Mouse (Mus musculus) ES-Bruce4 (cell line): ENCODE measurements around the gene Smoc1. TPM values are rescaled to one million over a fixed set of nuclear protein-coding genes. Genes with fewer than 3 reads are reported as not detected.

Experiments used
- H3K27ac ChIP-seq: 2 replicates; pipeline ENCODE4 v1.5.1; 2012; ENCODE audit warnings: low read length, inconsistent platforms; ENCODE audit not compliant: insufficient read depth
- H3K27me3 ChIP-seq: 2 replicates; pipeline ENCODE4 v1.6.1; 2012; ENCODE audit warnings: mild to moderate bottlenecking, low read length, inconsistent platforms; ENCODE audit not compliant: control insufficient read depth, poor library complexity, insufficient read depth, severe bottlenecking
- H3K36me3 ChIP-seq: 2 replicates; pipeline ENCODE4 v1.6.1; 2012; ENCODE audit warnings: inconsistent platforms, mild to moderate bottlenecking, low read length, moderate library complexity; ENCODE audit not compliant: control insufficient read depth, poor library complexity, insufficient read depth, severe bottlenecking
- H3K4me1 ChIP-seq: one replicate; pipeline ENCODE4 v1.8.1; 2011; ENCODE audit warnings: low read length; ENCODE audit not compliant: control insufficient read depth, insufficient read depth
- H3K4me3 ChIP-seq: 2 replicates; pipeline ENCODE4 v1.5.1; 2011; ENCODE audit warnings: low read depth, mild to moderate bottlenecking, low read length
- H3K9ac ChIP-seq: 2 replicates; pipeline ENCODE4 v1.6.1; 2012; ENCODE audit warnings: low read depth, mild to moderate bottlenecking, inconsistent platforms; ENCODE audit not compliant: poor library complexity, severe bottlenecking
- H3K9me3 ChIP-seq: replicated peaks from 2 replicates; pipeline ENCODE4 v1.6.1; 2012; ENCODE audit warnings: mild to moderate bottlenecking, low read length, inconsistent platforms; ENCODE audit not compliant: control insufficient read depth, poor library complexity, insufficient read depth, severe bottlenecking
- CTCF ChIP-seq: IDR thresholded peaks from one replicate; pipeline ENCODE4 v1.8.1; 2011; ENCODE audit warnings: low read depth, low read length
- EP300 ChIP-seq: IDR thresholded peaks from 2 replicates; pipeline ENCODE4 v1.6.1; 2011; ENCODE audit warnings: low read depth, low read length; ENCODE audit not compliant: insufficient read depth
- POLR2A ChIP-seq: IDR thresholded peaks from one replicate; pipeline ENCODE4 v1.8.1; 2011; ENCODE audit warnings: low read length; ENCODE audit not compliant: insufficient read depth
- polyA plus RNA-seq: library from polyadenylated mRNA; stranded (reverse); fragments of >200 nt; gene quantifications from 2 replicates; pipeline ENCODE4 v1.2.4, GENCODE M21; 2011; ENCODE audit warnings: low read depth; ENCODE audit not compliant: missing spikeins, insufficient read depth, insufficient read length

Gene Smoc1
- polyA plus RNA-seq, 1 experiment, result 6.7 TPM

GRCm38 (mm10) chr12:81058561-81058960, 32.0 kb downstream of the Smoc1 start:
- no peak overlapping the region for H3K9ac ChIP-seq
- no peaks in the 10 kb centered on the region for H3K36me3 ChIP-seq
- H3K9me3 ChIP-seq, result no peaks in the 10 kb centered on the region
- H3K4me3 ChIP-seq, result no peak overlapping the region
- H3K4me1 ChIP-seq, result no peaks in the 10 kb centered on the region
- no peak overlapping the region for H3K27ac ChIP-seq
- TF ChIP-seq EP300 (no peak), POLR2A (no peak), CTCF (no peak)
- H3K27me3 ChIP-seq, result no peaks in the 10 kb centered on the region

DNA sequence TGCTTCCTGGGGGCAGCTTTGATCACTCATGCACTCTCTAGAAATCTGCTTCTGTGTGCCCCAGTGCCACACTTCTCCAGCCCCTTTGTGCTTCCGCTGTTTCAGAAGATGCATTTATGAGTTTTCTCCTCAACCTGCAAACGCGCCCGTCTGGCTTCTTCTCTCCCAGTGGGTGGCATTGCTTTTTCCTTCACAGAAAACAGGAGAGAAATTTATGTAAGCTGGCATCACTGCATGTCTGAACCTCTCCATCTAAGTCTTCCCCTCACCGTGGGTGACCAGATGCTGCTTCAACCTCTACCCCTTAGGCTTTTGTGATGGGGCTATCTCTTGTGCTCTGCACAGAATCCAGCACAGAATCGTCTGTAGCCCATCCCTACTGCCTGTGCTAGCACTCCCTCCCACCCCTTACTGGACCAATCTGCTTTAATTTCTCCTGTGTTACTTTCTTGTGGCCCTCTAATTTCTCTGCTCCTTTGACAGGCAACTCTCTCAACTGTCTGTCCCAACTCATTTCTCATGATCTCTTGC, 35.3 kb downstream of the Smoc1 start:
- Histone ChIP-seq H3K9me3 (no peaks in the 10 kb centered on the region), H3K4me1 (no peaks in the 10 kb centered on the region), H3K4me3 (no peak overlapping the region), H3K27me3 (no peaks in the 10 kb centered on the region), H3K36me3 (no peaks in the 10 kb centered on the region), H3K27ac (no peak overlapping the region), H3K9ac (no peak overlapping the region)
- TF ChIP-seq CTCF, result no peak

DNA sequence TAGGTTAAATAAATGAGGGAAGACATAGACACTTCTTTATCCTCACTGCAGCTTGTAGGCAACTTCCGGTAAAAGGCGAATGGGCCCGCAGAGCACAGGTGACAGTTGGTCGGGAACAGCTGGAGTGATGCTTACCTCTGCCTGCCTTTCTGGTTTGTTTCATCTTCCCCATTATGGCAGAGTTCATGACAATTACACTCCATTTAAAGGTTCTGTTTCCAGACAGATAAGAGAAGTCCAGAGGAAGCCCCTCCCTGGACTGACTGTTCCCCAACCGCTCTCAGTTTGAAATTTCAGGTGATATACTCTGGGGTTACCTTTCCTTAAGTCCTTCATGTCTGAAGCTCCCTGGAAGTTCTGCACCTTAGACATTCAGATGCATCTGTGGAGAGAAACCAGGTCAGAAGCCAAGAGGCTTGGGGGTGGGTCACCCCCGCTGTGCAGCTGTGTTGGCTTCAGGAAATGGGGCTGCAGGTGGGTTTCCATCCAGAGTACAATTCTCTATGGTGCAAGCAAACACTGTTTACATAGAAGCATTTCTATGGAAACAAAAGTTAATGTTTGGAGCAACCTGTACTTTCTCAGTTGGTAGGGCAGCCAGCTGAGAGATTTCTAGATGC, 36.8 kb downstream of the Smoc1 start:
- Histone ChIP-seq H3K36me3 (no peaks in the 10 kb centered on the region), H3K9me3 (no peaks in the 10 kb centered on the region), H3K27ac (no peak overlapping the region), H3K4me1 (no peaks in the 10 kb centered on the region), H3K27me3 (no peaks in the 10 kb centered on the region), H3K4me3 (no peak overlapping the region), H3K9ac (no peak overlapping the region)
- TF ChIP-seq POLR2A (no peak), CTCF (no peak), EP300 (no peak)

DNA sequence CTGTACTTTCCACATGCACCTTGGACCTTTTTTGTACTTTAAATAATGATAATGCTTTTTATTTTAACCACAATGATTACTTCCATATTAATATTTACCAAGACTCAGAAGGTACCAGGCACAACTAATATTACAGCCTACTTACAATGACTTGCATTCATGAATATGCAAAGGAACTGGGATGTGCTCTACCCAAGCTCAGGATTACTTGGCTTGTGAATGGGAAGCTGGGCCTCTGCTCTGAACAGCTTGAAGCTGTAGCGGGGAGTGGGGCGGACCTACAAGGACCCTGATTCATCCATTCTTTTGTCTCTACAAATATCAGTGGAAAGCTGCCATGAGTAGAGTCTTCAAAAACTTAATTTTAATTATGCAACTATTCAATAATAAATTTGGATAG, 47.5 kb downstream of the Smoc1 start:
- Histone ChIP-seq H3K9ac (no peak overlapping the region), H3K4me1 (no peaks in the 10 kb centered on the region), H3K36me3 (no peaks in the 10 kb centered on the region), H3K4me3 (no peak overlapping the region), H3K27me3 (no peaks in the 10 kb centered on the region), H3K27ac (no peak overlapping the region), H3K9me3 (no peaks in the 10 kb centered on the region; the same call in 1 of the 2 replicates)
- no peak for TF ChIP-seq EP300
- TF ChIP-seq CTCF, result no peak
- no peak for TF ChIP-seq POLR2A

DNA sequence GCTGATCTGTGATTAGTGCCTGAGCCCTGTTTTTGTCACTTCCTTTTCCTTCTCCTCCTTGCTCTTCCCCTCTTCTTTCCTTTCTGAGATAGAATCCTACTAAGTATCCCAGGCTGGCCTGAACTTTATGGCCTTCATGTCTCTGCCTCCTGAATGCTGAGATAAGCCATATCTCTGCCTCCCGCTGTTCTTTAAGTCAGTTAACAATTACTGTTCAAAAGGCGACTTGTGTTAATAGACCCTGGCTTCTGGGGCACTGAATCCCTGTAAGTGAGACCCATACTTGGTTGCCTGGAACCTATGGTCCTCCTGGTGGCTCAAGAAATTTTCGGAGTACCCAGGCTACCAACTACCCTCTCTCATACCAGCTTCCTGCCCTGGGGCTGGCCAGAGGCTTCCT, 48.3 kb downstream of the Smoc1 start:
- Histone ChIP-seq H3K4me1 (no peaks in the 10 kb centered on the region), H3K9ac (no peak overlapping the region), H3K9me3 (no peaks in the 10 kb centered on the region; the same call in 1 of the 2 replicates), H3K4me3 (no peak overlapping the region), H3K36me3 (no peaks in the 10 kb centered on the region), H3K27me3 (no peaks in the 10 kb centered on the region), H3K27ac (no peak overlapping the region)
- TF ChIP-seq CTCF, result no peak
- no peak for TF ChIP-seq POLR2A
- no peak for TF ChIP-seq EP300

DNA sequence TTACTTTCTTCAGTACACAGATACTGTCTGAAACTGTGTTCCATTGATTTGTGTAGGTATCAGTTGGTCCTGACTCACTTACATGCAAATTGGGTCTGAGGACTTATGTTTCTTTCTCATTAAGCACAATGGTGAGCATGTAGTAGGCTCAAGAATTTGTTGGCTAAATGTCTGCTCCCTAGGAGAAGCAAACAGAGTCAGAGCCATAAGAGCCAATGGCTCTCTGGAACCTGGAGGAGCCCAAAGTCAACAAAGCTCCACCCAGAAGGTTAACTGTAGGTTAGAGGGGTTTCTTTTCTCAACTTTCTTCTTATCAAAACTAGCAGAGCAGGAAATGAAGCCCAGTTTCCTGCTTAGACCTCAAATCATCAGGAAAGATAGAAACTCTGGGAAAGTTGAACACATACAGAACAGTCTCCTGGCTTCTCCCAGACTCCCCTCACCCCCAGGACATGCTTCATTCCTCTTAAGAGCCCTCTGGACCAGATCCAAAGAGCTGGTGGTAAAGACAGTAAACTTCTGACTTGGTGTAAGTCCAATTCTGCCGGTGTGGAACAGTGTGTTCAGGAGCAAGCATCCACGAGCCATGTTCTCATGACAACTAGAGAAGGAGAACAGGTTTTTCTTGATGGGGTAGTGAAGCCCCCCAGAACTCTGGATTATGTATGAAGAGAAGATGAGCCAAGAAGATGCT, 51.5 kb downstream of the Smoc1 start:
- Histone ChIP-seq H3K4me3 (no peak overlapping the region), H3K4me1 (no peaks in the 10 kb centered on the region), H3K27me3 (no peaks in the 10 kb centered on the region), H3K9me3 (no peaks in the 10 kb centered on the region; the same call in 1 of the 2 replicates), H3K36me3 (no peaks in the 10 kb centered on the region), H3K9ac (no peak overlapping the region), H3K27ac (no peak overlapping the region)
- TF ChIP-seq POLR2A (no peak), CTCF (no peak), EP300 (no peak)
